Mouse (Mus musculus): ENCODE results near the gene H1fnt. TPM values are rescaled to one million over a fixed set of nuclear protein-coding genes. Genes with fewer than 3 reads are reported as not detected.

H1fnt gene
- total and polyA plus RNA-seq, 3 experiments: not detected

- no peaks in the 10 kb centered on the region for H3K79me2 ChIP-seq (replicated peaks; ENCODE audit: control insufficient read depth, extremely low read depth, insufficient read depth, poor library complexity, severe bottlenecking)
- H3K36me3 ChIP-seq (replicated peaks in 1 of 2; ENCODE audit: control insufficient read depth in 1 of 2, insufficient read depth in 1 of 2, low read length in 1 of 2): no peaks in the 10 kb centered on the region
- H3K4me1 ChIP-seq (ENCODE audit: control insufficient read depth in 1 of 2, insufficient read depth in 2 of 2): peaks cover 0 to 19% of the 10 kb centered on the region in 2 experiments; a peak in 2 of 4 replicates
- no peak overlapping the region for H3K9ac ChIP-seq (ENCODE audit: insufficient read depth, low read depth)
- DNase-seq (ENCODE audit: extremely low read depth): no peak
- in situ Hi-C loops (cut with MboI; ENCODE audit: low pct_ligation_motif_present, low pct_unique_long_range_greater_than_20kb, low sequenced_read_pairs): no loop called here
- H3K4me3 ChIP-seq (replicated peaks in 1 of 3; ENCODE audit: low read depth in 2 of 3, low read length in 2 of 3, poor library complexity in 1 of 3): no peak overlapping the region
- TF ChIP-seq POLR2AphosphoS2 (IDR thresholded peaks at IDR 0.05; ENCODE audit: low read depth, low read length): no peak
- TF ChIP-seq USF1 (IDR thresholded peaks at IDR 0.05; ENCODE audit: low read depth, low read length): no peak
- no peak for TF ChIP-seq GABPA (IDR thresholded peaks at IDR 0.05; ENCODE audit: insufficient replicate concordance, low read depth, low read length)
- no peak for TF ChIP-seq CHD2 (IDR thresholded peaks at IDR 0.05; ENCODE audit: low read length)
- no peak for TF ChIP-seq RCOR1 (conservative IDR thresholded peaks at IDR 0.05; ENCODE audit: low read depth, low read length)
- no peak for TF ChIP-seq ZKSCAN1 (IDR thresholded peaks at IDR 0.05; ENCODE audit: borderline replicate concordance, low read depth, low read length)
- TF ChIP-seq ETS1 (conservative IDR thresholded peaks at IDR 0.05; ENCODE audit: low read depth, low read length): no peak
- TF ChIP-seq EP300 (IDR thresholded peaks at IDR 0.05; ENCODE audit: low read length): no peak
- no peak for TF ChIP-seq PAX5 (IDR thresholded peaks at IDR 0.05; ENCODE audit: low read length)
- no peak overlapping the region for H3K4me2 ChIP-seq (ENCODE audit: insufficient read depth, low read depth, poor library complexity, severe bottlenecking)
- H3K9me3 ChIP-seq (replicated peaks; ENCODE audit: low read length): peaks cover 25% of the 10 kb centered on the region
- H3K27me3 ChIP-seq (replicated peaks): peaks cover 30% of the 10 kb centered on the region
- no peak overlapping the region for H3K27ac ChIP-seq (ENCODE audit: insufficient read depth, low read depth)
- dilution Hi-C loops (cut with MboI; ENCODE audit: extremely low pct_ligation_motif_present, extremely low pct_unique_long_range_greater_than_20kb, low sequenced_read_pairs): no loop called here
These were observed 822 bp downstream of the H1fnt start for GRCm38 (mm10) chr15:98256271-98256670.

- no peak for TF ChIP-seq ZC3H11A (IDR thresholded peaks at IDR 0.05; ENCODE audit: low read depth, low read length)
- TF ChIP-seq MAX (IDR thresholded peaks at IDR 0.05; ENCODE audit: low read length): no peak
- TF ChIP-seq E2F4 (IDR thresholded peaks at IDR 0.05; ENCODE audit: insufficient replicate concordance, low read depth, low read length): no peak
- no peak for TF ChIP-seq RCOR1 (conservative IDR thresholded peaks at IDR 0.05; ENCODE audit: low read depth, low read length)
- no peak overlapping the region for H3K4me2 ChIP-seq (ENCODE audit: insufficient read depth, low read depth, poor library complexity, severe bottlenecking)
- no peaks in the 10 kb centered on the region for H3K4me1 ChIP-seq (ENCODE audit: control insufficient read depth in 1 of 2, insufficient read depth in 2 of 2)
- in situ Hi-C loops (cut with MboI; ENCODE audit: low pct_ligation_motif_present, low pct_unique_long_range_greater_than_20kb, low sequenced_read_pairs): no loop called here
- no peak overlapping the region for H3K4me3 ChIP-seq (replicated peaks in 1 of 3; ENCODE audit: low read depth in 2 of 3, low read length in 2 of 3, poor library complexity in 1 of 3)
- peaks cover 79% of the 10 kb centered on the region for H3K27me3 ChIP-seq (replicated peaks)
- dilution Hi-C loops (cut with MboI; ENCODE audit: extremely low pct_ligation_motif_present, extremely low pct_unique_long_range_greater_than_20kb, low sequenced_read_pairs): no loop called here
- no peak overlapping the region for H3K9ac ChIP-seq (ENCODE audit: insufficient read depth, low read depth)
- H3K36me3 ChIP-seq (replicated peaks in 1 of 2; ENCODE audit: control insufficient read depth in 1 of 2, insufficient read depth in 1 of 2, low read length in 1 of 2): no peaks in the 10 kb centered on the region
- no peak for DNase-seq (ENCODE audit: extremely low read depth)
- peaks cover 6% of the 10 kb centered on the region for H3K9me3 ChIP-seq (replicated peaks; ENCODE audit: low read length)
- H3K27ac ChIP-seq (ENCODE audit: insufficient read depth, low read depth): no peak overlapping the region
- H3K79me2 ChIP-seq (replicated peaks; ENCODE audit: control insufficient read depth, extremely low read depth, insufficient read depth, poor library complexity, severe bottlenecking): no peaks in the 10 kb centered on the region
These were observed 21.7 kb downstream of the H1fnt start for GRCm38 (mm10) chr15:98235442-98235841.

- no peak within 1 kb of the TSS for H3K4me3 ChIP-seq (replicated peaks in 1 of 3; ENCODE audit: low read depth in 2 of 3, low read length in 2 of 3, poor library complexity in 1 of 3)
- peaks cover 6% of the 10 kb centered on the region for H3K9me3 ChIP-seq (replicated peaks; ENCODE audit: low read length)
- dilution Hi-C loops (cut with MboI; ENCODE audit: extremely low pct_ligation_motif_present, extremely low pct_unique_long_range_greater_than_20kb, low sequenced_read_pairs): no loop called here
- peaks cover 80% of the 10 kb centered on the region for H3K27me3 ChIP-seq (replicated peaks)
- TF ChIP-seq SMC3 (IDR thresholded peaks at IDR 0.05; ENCODE audit: low read depth, low read length): no peak
- no peaks in the 10 kb centered on the region for H3K36me3 ChIP-seq (replicated peaks in 1 of 2; ENCODE audit: control insufficient read depth in 1 of 2, insufficient read depth in 1 of 2, low read length in 1 of 2)
- in situ Hi-C loops (cut with MboI; ENCODE audit: low pct_ligation_motif_present, low pct_unique_long_range_greater_than_20kb, low sequenced_read_pairs): no loop called here
- DNase-seq (ENCODE audit: extremely low read depth): no peak
- no peak within 1 kb of the TSS for H3K27ac ChIP-seq (ENCODE audit: insufficient read depth, low read depth)
- H3K9ac ChIP-seq (ENCODE audit: insufficient read depth, low read depth): no peak within 1 kb of the TSS
- H3K79me2 ChIP-seq (replicated peaks; ENCODE audit: control insufficient read depth, extremely low read depth, insufficient read depth, poor library complexity, severe bottlenecking): no peaks in the 10 kb centered on the region
- no peak within 1 kb of the TSS for H3K4me2 ChIP-seq (ENCODE audit: insufficient read depth, low read depth, poor library complexity, severe bottlenecking)
- H3K4me1 ChIP-seq (ENCODE audit: control insufficient read depth in 1 of 2, insufficient read depth in 2 of 2): no peaks in the 10 kb centered on the region
These were observed 22.7 kb downstream of the H1fnt start, which contains the start of gene Olfr286 for GRCm38 (mm10) chr15:98234350-98234749. Olfr286 (minus strand) TSS chr15:98234450.

Measured in CH12.LX (cell line).